Mouse (Mus musculus): ENCODE measurements around the gene Atg4a.

The Atg4a gene

GRCm38 (mm10) chrX:140956272-140956940, at the start of gene Atg4a, which contains the start of gene Psmd10:
TSS of gene Atg4a (plus strand) at chrX:140956907.
TSS of gene Psmd10 (minus strand) at chrX:140956728.
- DNase-seq, result peak; percentile 94

- DNase-seq, result no peak
Observed at GRCm38 (mm10) chrX:140907360-140907759, 49.3 kb upstream of the Atg4a start, which contains the start of gene Vsig1. TSS of gene Vsig1 (plus strand) at chrX:140907608.

- DNase-seq, result no peak
Observed at GRCm38 (mm10) chrX:140921321-140921720, 35.4 kb upstream of the Atg4a start.

GRCm38 (mm10) chrX:140932066-140932465, 24.6 kb upstream of the Atg4a start:
- no peak for DNase-seq

GRCm38 (mm10) chrX:140933263-140933662, 23.4 kb upstream of the Atg4a start:
- DNase-seq, result no peak

GRCm38 (mm10) chrX:140936271-140936670, 20.4 kb upstream of the Atg4a start:
- no peak for DNase-seq

GRCm38 (mm10) chrX:140953618-140954017, 3.1 kb upstream of the Atg4a start:
- DNase-seq, result peak; percentile 71

GRCm38 (mm10) chrX:140956959-140957358, 252 bp downstream of the Atg4a start:
- DNase-seq, result no peak

- no peak for DNase-seq
Observed at GRCm38 (mm10) chrX:140978943-140979342, 22.2 kb downstream of the Atg4a start.

- DNase-seq, result no peak
Observed at GRCm38 (mm10) chrX:140979546-140979945, 22.8 kb downstream of the Atg4a start.

GRCm38 (mm10) chrX:140980163-140980562, 23.5 kb downstream of the Atg4a start:
- DNase-seq, result no peak

- no peak for DNase-seq
Observed at GRCm38 (mm10) chrX:140983206-140983960, 26.7 kb downstream of the Atg4a start.

- no peak for DNase-seq
Observed at GRCm38 (mm10) chrX:140984795-140985194, 28.1 kb downstream of the Atg4a start.

- no peak for DNase-seq
Observed at GRCm38 (mm10) chrX:140985256-140985655, 28.5 kb downstream of the Atg4a start.

GRCm38 (mm10) chrX:140996909-140997516, 40.3 kb downstream of the Atg4a start:
- DNase-seq, result no peak

- DNase-seq, result no peak
Observed at GRCm38 (mm10) chrX:140997912-140998545, 41.3 kb downstream of the Atg4a start.

- DNase-seq, result no peak
Observed at GRCm38 (mm10) chrX:140998885-140999284, 42.2 kb downstream of the Atg4a start.

GRCm38 (mm10) chrX:141149705-141150104, 193.0 kb downstream of the Atg4a start:
- DNase-seq, result no peak

GRCm38 (mm10) chrX:141150290-141150689, 193.6 kb downstream of the Atg4a start:
- no peak for DNase-seq

GRCm38 (mm10) chrX:141151182-141151581, 194.5 kb downstream of the Atg4a start:
- DNase-seq, result no peak

- DNase-seq, result no peak
Observed at GRCm38 (mm10) chrX:141156696-141157095, 200.0 kb downstream of the Atg4a start.

- no peak for DNase-seq
Observed at GRCm38 (mm10) chrX:141157626-141158025, 200.9 kb downstream of the Atg4a start.

- no peak for DNase-seq
Observed at GRCm38 (mm10) chrX:141158160-141158559, 201.5 kb downstream of the Atg4a start.
